Mouse (Mus musculus) bone marrow macrophage, adult 2 months (primary cell): ENCODE data around the gene Vps52.

Experiments used
- CTCF ChIP-seq: IDR thresholded peaks from 2 replicates; pipeline ENCODE4 v1.5.1; 2012; ENCODE audit warnings: low read depth, mild to moderate bottlenecking, low read length, moderate library complexity
- POLR2A ChIP-seq: IDR thresholded peaks from 2 replicates; pipeline ENCODE4 v1.6.1; 2012; ENCODE audit warnings: mild to moderate bottlenecking, low read depth, low read length, borderline replicate concordance

DNA sequence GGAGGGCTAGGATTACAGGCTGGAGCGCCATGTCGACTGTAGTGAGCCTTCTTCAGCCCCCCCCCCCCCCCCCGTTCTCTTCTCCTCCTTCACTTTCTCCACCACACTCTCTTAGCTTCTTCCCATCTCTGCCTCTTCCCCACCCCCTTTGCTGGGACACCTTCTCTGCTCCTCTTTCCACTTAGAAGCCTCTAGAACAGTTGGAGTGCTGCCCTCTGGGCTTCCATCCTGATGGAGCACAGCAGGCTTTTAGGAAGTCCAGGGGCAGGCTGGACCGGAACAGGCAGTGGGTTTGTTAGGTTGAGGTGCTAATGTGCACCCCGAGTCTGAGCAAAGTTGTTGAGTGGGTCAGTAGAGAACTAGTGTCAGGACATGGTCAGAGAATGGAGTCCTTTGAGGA is 54.5 kb downstream of the Vps52 start:
- TF ChIP-seq CTCF (no peak), POLR2A (no peak)
